Mouse (Mus musculus) sigmoid colon, adult 10 weeks (tissue): Measurements from ENCODE around the gene Aqp5. TPM values are rescaled to one million over a fixed set of nuclear protein-coding genes. Genes with fewer than 3 reads are reported as not detected.

ENCODE experiments used
- polyA plus RNA-seq: library from polyadenylated mRNA; stranded (reverse); fragments of 350-450 nt; fragmentation: Illumina TruSeq; extraction: RNeasy Lipid Tissue Mini Kit (QIAGEN cat#74804); gene quantifications from one replicate; pipeline ENCODE4 v1.2.3, GENCODE M21; 2014; ENCODE audit warnings: low read depth, low replicate concordance

Gene Aqp5
- not detected for polyA plus RNA-seq

DNA sequence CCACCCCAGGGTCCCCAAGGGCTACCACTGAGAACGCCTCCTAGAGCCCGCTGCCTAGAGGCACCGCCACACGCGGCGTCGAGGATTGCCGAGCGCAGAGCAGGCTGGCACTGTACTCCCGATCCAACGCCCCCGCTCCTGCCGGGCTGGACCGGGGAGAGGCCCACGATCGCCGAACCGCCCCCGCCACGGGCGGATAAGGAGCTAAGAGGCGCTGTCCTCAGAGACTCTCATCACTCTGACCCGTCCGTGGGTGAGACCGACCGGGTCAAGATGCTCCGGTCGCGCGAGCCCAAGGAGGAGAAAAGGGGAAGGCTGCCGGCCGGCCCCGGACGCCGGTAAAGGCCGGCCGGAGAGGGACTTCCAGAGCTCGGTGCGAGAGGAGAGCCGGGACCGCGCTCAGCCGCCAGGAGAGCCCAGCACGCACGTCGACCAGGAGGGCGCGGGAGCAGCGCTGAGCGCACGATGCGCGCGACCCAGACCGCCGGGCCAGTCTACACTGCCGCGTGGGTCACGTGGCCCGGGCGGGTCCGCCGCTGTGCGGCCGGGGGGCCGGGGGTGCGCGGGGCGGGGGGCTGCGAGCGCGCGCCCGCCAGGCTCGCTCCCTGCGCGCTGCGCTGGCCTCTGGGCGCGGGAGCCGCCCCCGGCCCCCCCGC, at the start of gene Aqp5:
TSS of gene Aqp5 (plus strand) at position 354 of the 656 bp plus-strand sequence.

DNA sequence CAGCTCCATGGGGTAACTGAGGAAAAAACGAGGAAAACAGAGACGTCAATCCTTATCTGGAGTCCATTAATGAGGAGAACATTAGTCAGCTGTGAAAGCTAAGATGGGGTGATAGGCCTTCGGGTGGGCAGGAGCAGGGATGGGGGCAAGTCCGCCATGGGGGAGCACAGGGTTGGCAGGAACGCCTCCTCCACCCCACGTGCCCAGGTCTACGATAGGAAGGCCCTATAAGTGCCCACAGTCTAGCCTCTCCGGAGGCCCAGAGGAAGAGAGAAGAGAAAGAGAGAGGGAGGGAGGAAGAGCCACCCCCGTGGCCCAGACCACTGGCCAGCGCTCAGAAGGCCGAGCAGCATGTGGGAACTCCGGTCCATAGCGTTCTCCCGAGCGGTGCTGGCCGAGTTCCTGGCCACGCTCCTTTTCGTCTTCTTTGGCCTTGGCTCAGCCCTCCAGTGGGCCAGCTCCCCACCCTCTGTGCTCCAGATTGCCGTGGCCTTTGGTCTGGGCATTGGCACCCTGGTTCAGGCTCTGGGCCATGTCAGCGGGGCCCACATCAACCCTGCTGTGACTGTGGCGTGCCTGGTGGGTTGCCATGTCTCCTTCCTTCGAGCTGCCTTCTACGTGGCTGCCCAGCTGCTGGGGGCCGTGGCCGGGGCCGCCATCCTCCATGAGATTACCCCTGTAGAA, 11.6 kb upstream of the Aqp5 start, which contains the start of gene Aqp2:
TSS of gene Aqp2 (plus strand) at position 254 of the 684 bp plus-strand sequence.

DNA sequence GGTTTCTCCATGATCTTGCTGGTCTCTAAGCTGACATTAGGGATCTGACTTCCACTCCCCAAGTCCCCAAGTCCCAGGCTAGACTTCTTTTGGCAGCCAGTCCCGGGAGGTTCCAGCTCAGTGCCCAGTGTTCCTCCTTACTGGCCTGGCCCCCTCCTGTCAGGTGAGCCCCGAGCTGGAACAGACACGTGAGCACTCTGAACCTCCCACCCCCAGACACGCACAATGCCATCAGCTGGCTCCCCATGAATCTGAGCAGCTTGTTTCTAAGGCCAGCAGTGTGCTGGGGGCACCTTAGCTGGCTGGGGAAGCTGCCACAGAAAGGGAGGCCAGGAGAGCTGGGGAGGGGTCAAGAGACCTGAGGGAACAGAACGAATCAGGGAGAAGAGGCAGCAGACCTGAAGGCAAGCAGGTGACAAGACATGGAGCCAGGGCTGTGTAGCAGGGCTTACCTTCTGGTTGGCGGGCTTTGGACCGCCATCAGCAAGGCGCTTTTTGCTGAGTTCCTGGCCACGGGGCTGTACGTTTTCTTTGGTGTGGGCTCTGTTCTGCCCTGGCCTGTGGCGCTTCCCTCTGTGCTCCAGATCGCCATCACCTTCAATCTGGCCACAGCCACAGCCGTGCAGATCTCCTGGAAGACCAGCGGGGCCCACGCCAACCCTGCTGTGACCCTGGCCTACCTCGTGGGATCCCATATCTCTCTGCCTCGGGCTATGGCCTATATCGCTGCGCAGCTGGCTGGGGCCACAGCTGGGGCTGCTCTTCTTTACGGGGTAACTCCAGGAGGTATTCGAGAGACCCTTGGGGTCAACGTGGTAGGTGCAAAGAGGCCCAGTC, 10.6 kb downstream of the Aqp5 start, which contains the start of gene Aqp6:
TSS of gene Aqp6 (plus strand) at position 415 of the 837 bp plus-strand sequence.

Other genes starting within 250 kb of the Aqp5 start
- 1.1 TPM for gene Fmnl3, start 220.3 kb upstream of the Aqp5 start, polyA plus RNA-seq
- 369 TPM for gene Tmbim6, start 197.9 kb upstream of the Aqp5 start, polyA plus RNA-seq
- gene Nckap5l, start 133.0 kb upstream of the Aqp5 start, polyA plus RNA-seq: not detected
- 2.3 TPM for gene Bcdin3d, start 116.1 kb upstream of the Aqp5 start, polyA plus RNA-seq
- gene Faim2, start 62.6 kb upstream of the Aqp5 start, polyA plus RNA-seq: 0.28 TPM
- gene Aqp2, start 11.7 kb upstream of the Aqp5 start, polyA plus RNA-seq: not detected
- gene Aqp6, start 10.6 kb downstream of the Aqp5 start, polyA plus RNA-seq: not detected
- gene Racgap1, start 60.9 kb downstream of the Aqp5 start, polyA plus RNA-seq: 11.0 TPM
- not detected for gene Asic1, start 79.6 kb downstream of the Aqp5 start, polyA plus RNA-seq
- 6.2 TPM for gene Smarcd1, start 111.3 kb downstream of the Aqp5 start, polyA plus RNA-seq
- not detected for gene Gm17349, start 114.7 kb downstream of the Aqp5 start, polyA plus RNA-seq
- 0.66 TPM for gene Gpd1, start 126.7 kb downstream of the Aqp5 start, polyA plus RNA-seq
- 31.6 TPM for gene Cox14, start 134.8 kb downstream of the Aqp5 start, polyA plus RNA-seq
- gene Cers5, start 182.1 kb downstream of the Aqp5 start, polyA plus RNA-seq: 62.7 TPM